Comparison of ENCODE assay signal across 8 mouse cellular contexts in the genomic region with DNA sequence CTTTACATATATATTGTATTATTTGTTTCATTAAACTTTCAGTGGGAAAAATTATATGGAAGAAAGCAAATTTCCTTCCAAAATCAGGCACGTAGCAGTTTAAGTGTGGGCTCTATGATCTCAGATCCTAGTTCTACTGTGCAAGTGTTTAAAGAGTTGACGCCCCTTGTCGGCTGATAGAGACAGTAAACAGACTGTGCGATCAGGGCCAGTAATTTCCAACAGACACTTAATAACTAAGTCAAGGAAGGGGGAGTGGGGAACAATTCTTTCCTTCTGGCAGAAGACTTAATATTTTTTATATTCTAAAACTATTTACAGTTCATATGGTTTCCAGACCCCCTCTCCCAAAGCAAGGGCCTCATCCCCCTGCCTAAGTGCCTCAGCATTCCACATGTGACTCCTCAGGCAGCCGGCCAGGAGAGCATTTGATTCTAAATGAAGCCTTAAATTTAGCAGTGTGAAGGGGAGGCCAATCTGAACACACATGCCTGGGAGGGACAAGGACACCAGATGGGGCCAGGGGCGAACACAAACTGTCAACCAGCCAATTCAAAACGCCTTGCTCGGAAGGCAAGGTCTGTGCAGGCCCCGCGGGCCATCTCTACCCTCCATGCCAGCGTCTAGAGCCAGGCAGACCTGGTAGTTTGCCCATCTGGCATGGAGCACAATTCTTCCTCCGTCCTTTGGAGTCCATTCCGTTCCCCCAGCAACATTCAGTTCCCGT. TPM values are rescaled to one million over a fixed set of nuclear protein-coding genes. Genes with fewer than 3 reads are reported as not detected.
DNase-seq lines count a peak whose midpoint lies in the region; ATAC-seq and TF ChIP-seq lines count a peak whose summit lies in the region.

No protein-coding gene starts in this region.

- H3K4me3 ChIP-seq in layer of hippocampus, adult 2 months = peak overlapping the region; percentile 11; the same call in 1 of the 2 replicates
- no peak overlapping the region for H3K4me3 ChIP-seq in intestine, embryonic 16.5 days (ENCODE audit: low read length)
- H3K4me3 ChIP-seq in midbrain, embryonic 15.5 days = no peak overlapping the region
- H3K4me3 ChIP-seq in liver, embryonic 12.5 days = no peak overlapping the region

- peak; percentile 13 to 36 for DNase-seq in layer of hippocampus, adult 2 months (ENCODE audit: low spot score in 2 of 2)
- DNase-seq in layer of hippocampus, postnatal 25 days (ENCODE audit: extremely low spot score in 1 of 2, low spot score in 1 of 2) = no peak
- DNase-seq in cerebellum, adult 9-11 months = peak; percentile 30
- peak; percentile 98 for DNase-seq in heart, adult 11 months
- no peak for DNase-seq in T-cell, adult 2 months (ENCODE audit: low spot score)

- WGBS in intestine, embryonic 16.5 days = 45% methylated on average over 14 of the region's 14 CpGs
- 55% methylated on average over 14 of the region's 14 CpGs for WGBS in midbrain, embryonic 15.5 days
- WGBS in liver, embryonic 12.5 days (ENCODE audit: insufficient replicate concordance) = 66% methylated on average over 14 of the region's 14 CpGs

- H3K4me1 ChIP-seq in intestine, embryonic 16.5 days (ENCODE audit: control insufficient read depth, insufficient read depth, low read length) = peaks cover 5% of the 10 kb centered on the region; the same call in 1 of the 2 replicates
- peaks cover 7% of the 10 kb centered on the region; the same call in 1 of the 2 replicates for H3K4me1 ChIP-seq in midbrain, embryonic 15.5 days
- H3K4me1 ChIP-seq in liver, embryonic 12.5 days = no peaks in the 10 kb centered on the region

- TF ChIP-seq CTCF in layer of hippocampus, adult 2 months (conservative IDR thresholded peaks at IDR 0.05) = no peak

- no peaks in the 10 kb centered on the region for H3K36me3 ChIP-seq in intestine, embryonic 16.5 days (ENCODE audit: control insufficient read depth, insufficient read depth, low read length)
- no peaks in the 10 kb centered on the region for H3K36me3 ChIP-seq in midbrain, embryonic 15.5 days (replicated peaks)
- no peaks in the 10 kb centered on the region for H3K36me3 ChIP-seq in liver, embryonic 12.5 days

- H3K27me3 ChIP-seq in intestine, embryonic 16.5 days (replicated peaks; ENCODE audit: control insufficient read depth, insufficient read depth, low read length) = no peaks in the 10 kb centered on the region
- no peaks in the 10 kb centered on the region for H3K27me3 ChIP-seq in midbrain, embryonic 15.5 days (replicated peaks)
- no peaks in the 10 kb centered on the region for H3K27me3 ChIP-seq in liver, embryonic 12.5 days (replicated peaks)

- no peak overlapping the region for H3K4me2 ChIP-seq in intestine, embryonic 16.5 days (ENCODE audit: low read depth, low read length)
- no peak overlapping the region for H3K4me2 ChIP-seq in midbrain, embryonic 15.5 days
- no peak overlapping the region for H3K4me2 ChIP-seq in liver, embryonic 12.5 days

- no peaks in the 10 kb centered on the region for H3K9me3 ChIP-seq in intestine, embryonic 16.5 days (ENCODE audit: control insufficient read depth, low read length)
- no peaks in the 10 kb centered on the region for H3K9me3 ChIP-seq in midbrain, embryonic 15.5 days
- H3K9me3 ChIP-seq in liver, embryonic 12.5 days (replicated peaks) = no peaks in the 10 kb centered on the region

- no peak overlapping the region for H3K27ac ChIP-seq in layer of hippocampus, adult 2 months
- H3K27ac ChIP-seq in intestine, embryonic 16.5 days (ENCODE audit: low read length) = peak overlapping the region; percentile 80
- H3K27ac ChIP-seq in midbrain, embryonic 15.5 days = no peak overlapping the region
- H3K27ac ChIP-seq in liver, embryonic 12.5 days = no peak overlapping the region

- no peak overlapping the region for H3K9ac ChIP-seq in intestine, embryonic 16.5 days (ENCODE audit: low read depth, low read length)
- H3K9ac ChIP-seq in midbrain, embryonic 15.5 days = no peak overlapping the region
- no peak overlapping the region for H3K9ac ChIP-seq in liver, embryonic 12.5 days

- ATAC-seq in intestine, embryonic 16.5 days = peak; percentile 94
- ATAC-seq in midbrain, embryonic 15.5 days (replicated peaks) = peak; percentile 84
- no peak for ATAC-seq in liver, embryonic 12.5 days

RNA-seq across cellular contexts. Expression of a gene that starts 50.1 kb away (rescaled TPM):
- not detected for total RNA-seq in layer of hippocampus, adult 2 months (2021)
- total RNA-seq in layer of hippocampus, postnatal 25 days (2021) = not detected
- polyA plus RNA-seq in intestine, embryonic 16.5 days (2015; fragmentation: Nextera tagmentation; extraction: Ambion mirVana) = 0.21 and 0.46 TPM in 2 replicates
- polyA plus RNA-seq in midbrain, embryonic 15.5 days (2015; fragmentation: Nextera tagmentation; extraction: Ambion mirVana) = 0.10 and 0.25 TPM in 2 replicates
- polyA plus RNA-seq in liver, embryonic 12.5 days (2016; fragmentation: Nextera tagmentation; extraction: Ambion mirVana) = 2.2 and 2.5 TPM in 2 replicates

Comparison
In these comparisons a context has a peak if more than half of its experiments do, and no peak if none do; other contexts are left out.
1. DNase-seq: peak in layer of hippocampus, adult 2 months (2 of 2), cerebellum, adult 9-11 months (single experiment) and heart, adult 11 months (single experiment); none in layer of hippocampus, postnatal 25 days (0 of 2) and T-cell, adult 2 months (single experiment).